Mouse (Mus musculus): ENCODE results near the gene Kctd21. TPM values are rescaled to one million over a fixed set of nuclear protein-coding genes. Genes with fewer than 3 reads are reported as not detected.
A peak's percentile ranks its signal among the peaks of the same experiment; 100 is the strongest.

The Kctd21 gene
- polyA plus RNA-seq, 1 experiment from 2014 or later, result 4.3 TPM

DNA sequence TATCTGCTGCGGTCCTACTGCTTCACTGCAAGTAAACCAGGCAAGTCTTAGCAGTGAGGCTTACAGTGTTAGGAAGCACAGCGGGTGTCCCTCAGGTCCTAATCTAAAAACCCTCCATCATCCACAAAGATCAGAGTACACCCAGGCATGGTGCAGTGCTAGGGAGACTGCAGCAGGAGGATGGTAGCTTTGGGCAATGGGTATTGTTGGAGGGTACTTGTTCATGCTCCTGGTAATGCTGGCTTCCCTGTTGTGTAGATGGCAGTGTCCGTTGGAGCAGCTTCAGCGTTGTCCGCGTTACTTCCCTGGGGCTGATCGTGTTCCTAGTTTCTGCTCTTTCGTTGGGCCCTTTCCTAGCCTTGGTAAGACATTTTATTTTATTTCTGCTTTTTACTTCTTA is 50.5 kb downstream of the Kctd21 start:
- Histone ChIP-seq H3K4me3 (replicated peaks) (no peak overlapping the region), H3K4me1 (no peaks in the 10 kb centered on the region), H3K27ac (no peak overlapping the region), H3K27me3 (no peaks in the 10 kb centered on the region), H3K9me3 (no peaks in the 10 kb centered on the region), H3K36me3 (replicated peaks) (peaks cover 91% of the 10 kb centered on the region), H3K9ac (no peak overlapping the region), H3K4me2 (no peak overlapping the region)
- WGBS, result 97% methylated on average over 8 of the region's 8 CpGs
- ATAC-seq (ENCODE audit: low FRiP score), result no peak

DNA sequence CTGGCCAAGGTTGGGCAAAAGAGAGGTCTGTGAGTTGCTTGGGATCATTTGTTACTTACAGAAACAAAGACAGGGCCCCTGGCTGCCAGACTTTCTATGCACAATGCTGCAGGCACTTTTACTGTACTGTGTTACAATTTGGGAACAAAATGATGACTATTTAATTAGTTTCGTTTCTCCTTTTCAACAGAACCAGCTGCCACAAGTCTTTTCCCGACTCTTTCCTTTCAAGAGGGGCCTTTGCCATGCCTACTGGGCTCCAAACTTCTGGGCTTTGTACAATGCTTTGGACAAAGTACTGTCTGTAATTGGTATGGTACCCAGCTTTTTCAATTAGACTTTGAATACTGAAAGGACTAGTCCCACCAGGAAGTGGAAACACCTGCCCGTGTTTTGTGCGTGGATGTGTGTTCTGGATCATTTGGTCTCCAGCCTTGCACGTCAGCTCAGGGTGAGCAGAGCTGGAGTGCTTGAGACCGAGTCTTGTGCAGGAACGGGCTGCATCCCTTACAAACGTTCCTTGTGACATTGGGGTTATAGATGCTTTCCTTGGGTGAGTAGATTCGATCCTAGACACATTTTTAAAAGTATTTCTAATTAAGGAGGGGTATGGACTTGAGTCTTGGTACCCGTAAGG is 51.5 kb downstream of the Kctd21 start:
- H3K4me3 ChIP-seq (replicated peaks), result no peak overlapping the region
- peaks cover 90% of the 10 kb centered on the region for H3K36me3 ChIP-seq (replicated peaks)
- no peak overlapping the region for H3K9ac ChIP-seq
- H3K4me2 ChIP-seq, result no peak overlapping the region
- H3K27me3 ChIP-seq, result no peaks in the 10 kb centered on the region
- WGBS, result 94% methylated on average over 10 of the region's 10 CpGs
- H3K9me3 ChIP-seq, result no peaks in the 10 kb centered on the region
- no peaks in the 10 kb centered on the region for H3K4me1 ChIP-seq
- ATAC-seq (ENCODE audit: low FRiP score), result no peak
- no peak overlapping the region for H3K27ac ChIP-seq

DNA sequence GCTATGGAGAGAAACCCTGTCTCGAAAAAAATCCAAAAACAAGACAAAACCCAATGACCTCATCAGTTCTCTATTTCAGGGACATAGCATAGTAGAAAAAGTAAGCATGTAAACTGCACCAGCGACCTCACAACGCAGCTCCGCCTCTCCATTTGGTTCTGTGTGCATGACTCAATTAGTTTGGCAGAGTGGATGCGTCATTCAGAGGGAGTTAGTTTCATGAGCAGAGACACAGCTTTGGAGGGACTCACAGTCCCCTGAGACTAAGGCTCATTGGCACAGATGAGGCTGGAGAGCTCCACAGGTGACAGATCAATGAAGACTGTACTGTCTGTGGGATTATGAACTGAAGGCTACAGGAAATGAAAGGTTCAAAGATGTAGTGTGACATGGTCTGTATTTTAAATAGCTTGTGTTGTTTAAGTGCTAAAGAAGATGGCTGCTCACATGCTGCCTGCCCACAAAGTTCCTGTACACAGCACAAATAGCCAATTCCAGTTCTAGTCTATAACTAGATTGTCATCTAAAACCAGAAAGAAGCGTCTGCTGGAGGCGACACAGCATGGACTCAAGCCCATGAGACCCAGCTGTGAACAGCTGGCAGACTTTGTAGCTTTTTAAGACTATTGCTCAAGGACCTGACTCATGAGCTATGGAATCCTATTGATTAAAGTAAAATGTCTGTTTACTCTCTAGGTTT is 54.1 kb downstream of the Kctd21 start:
- H3K9me3 ChIP-seq, result no peaks in the 10 kb centered on the region
- no peak overlapping the region for H3K4me2 ChIP-seq
- no peaks in the 10 kb centered on the region for H3K27me3 ChIP-seq
- H3K27ac ChIP-seq, result no peak overlapping the region
- ATAC-seq (ENCODE audit: low FRiP score), result no peak
- H3K36me3 ChIP-seq (replicated peaks), result peaks cover 89% of the 10 kb centered on the region
- no peak overlapping the region for H3K4me3 ChIP-seq (replicated peaks)
- no peaks in the 10 kb centered on the region for H3K4me1 ChIP-seq
- 91% methylated on average over 7 of the region's 7 CpGs for WGBS
- H3K9ac ChIP-seq, result no peak overlapping the region

DNA sequence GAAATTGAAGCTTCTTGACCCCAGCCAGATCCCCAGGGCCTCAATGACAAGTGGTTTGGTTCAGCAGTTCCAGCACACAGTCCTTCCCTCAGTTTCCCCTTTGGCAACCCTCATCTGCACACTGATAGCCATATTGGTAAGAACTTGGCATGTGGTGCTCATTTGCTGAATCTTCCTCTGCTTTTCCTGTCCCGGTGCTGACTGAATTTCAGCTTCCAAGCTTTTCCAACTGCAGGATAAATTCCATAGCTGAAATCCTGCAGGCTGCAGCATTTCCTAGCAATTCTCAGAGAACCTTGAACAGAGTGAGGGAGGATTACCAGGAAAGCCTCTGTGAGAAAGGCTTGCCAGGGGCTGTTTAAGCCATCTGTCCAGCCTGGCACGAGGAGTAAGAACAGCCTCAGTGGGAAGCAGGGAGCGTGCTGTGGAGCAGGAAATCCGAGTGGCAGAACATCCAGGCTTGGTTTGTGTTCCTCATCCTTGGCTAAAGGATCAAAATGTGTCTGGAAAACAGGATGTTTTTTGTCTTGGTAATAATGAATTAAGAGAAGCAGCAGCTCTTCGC is 54.8 kb downstream of the Kctd21 start:
- no peak overlapping the region for H3K4me2 ChIP-seq
- H3K4me1 ChIP-seq, result no peaks in the 10 kb centered on the region
- H3K9me3 ChIP-seq, result no peaks in the 10 kb centered on the region
- H3K4me3 ChIP-seq (replicated peaks), result no peak overlapping the region
- WGBS, result 87% methylated on average over 5 of the region's 5 CpGs
- no peak overlapping the region for H3K9ac ChIP-seq
- no peak for ATAC-seq (ENCODE audit: low FRiP score)
- H3K27me3 ChIP-seq, result no peaks in the 10 kb centered on the region
- H3K27ac ChIP-seq, result no peak overlapping the region
- peaks cover 88% of the 10 kb centered on the region for H3K36me3 ChIP-seq (replicated peaks)

DNA sequence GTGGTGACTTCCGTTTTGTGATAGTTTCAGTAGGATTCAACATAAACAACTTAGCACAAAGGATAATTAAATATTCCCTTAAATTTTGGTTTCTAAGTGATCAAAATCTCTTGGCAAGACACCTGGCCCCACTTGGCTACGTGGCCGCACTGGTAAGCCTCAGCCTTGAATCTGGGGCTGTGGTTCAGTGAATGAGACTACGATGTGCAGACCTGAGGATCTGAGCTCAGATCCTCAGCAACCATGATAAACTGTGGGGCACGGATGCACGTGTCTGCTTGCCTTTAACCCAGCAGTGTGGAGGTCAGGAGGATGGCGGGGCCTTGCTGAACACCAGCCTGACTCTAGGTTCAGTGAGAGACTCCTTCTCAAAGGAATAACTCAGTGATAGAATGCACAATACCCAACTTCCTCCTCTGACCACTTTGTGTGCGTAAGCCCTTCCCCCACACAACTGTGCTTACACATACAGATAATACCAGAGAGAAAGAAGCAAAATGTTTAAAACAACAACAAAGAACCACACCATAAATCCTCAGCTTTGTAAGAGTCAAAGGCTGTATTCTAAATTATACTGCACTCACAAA is 55.5 kb downstream of the Kctd21 start:
- Histone ChIP-seq H3K4me3 (replicated peaks) (no peak overlapping the region), H3K4me2 (no peak overlapping the region), H3K4me1 (no peaks in the 10 kb centered on the region), H3K27me3 (no peaks in the 10 kb centered on the region), H3K27ac (no peak overlapping the region), H3K36me3 (replicated peaks) (peaks cover 86% of the 10 kb centered on the region), H3K9ac (no peak overlapping the region), H3K9me3 (no peaks in the 10 kb centered on the region)
- no peak for ATAC-seq (ENCODE audit: low FRiP score)
- WGBS, result 94% methylated on average over 8 of the region's 8 CpGs

DNA sequence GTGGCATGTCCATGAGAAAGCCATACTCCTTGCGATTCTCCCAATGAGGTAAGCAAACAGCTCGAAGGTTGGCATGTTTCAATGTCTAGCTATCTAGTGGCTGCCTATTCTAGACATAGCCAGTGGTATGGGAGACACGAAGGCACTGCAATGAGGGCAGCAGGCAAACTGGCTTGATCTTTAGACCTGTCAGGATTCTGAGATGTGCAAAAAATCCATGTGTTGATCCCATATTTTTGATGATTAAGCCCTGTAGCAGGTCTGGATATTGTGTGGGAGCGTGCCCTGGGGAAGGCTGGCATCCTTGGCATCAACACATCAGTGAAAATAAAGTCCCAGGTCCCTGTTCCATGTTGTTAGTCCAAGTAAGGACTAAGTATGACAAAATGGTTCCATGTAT is 56.4 kb downstream of the Kctd21 start:
- Histone ChIP-seq H3K9ac (no peak overlapping the region), H3K4me1 (no peaks in the 10 kb centered on the region), H3K4me2 (no peak overlapping the region), H3K4me3 (replicated peaks) (no peak overlapping the region), H3K27ac (no peak overlapping the region), H3K9me3 (no peaks in the 10 kb centered on the region), H3K27me3 (no peaks in the 10 kb centered on the region), H3K36me3 (replicated peaks) (peaks cover 83% of the 10 kb centered on the region)
- ATAC-seq (ENCODE audit: low FRiP score), result no peak
- WGBS, result 92% methylated on average over 4 of the region's 4 CpGs

DNA sequence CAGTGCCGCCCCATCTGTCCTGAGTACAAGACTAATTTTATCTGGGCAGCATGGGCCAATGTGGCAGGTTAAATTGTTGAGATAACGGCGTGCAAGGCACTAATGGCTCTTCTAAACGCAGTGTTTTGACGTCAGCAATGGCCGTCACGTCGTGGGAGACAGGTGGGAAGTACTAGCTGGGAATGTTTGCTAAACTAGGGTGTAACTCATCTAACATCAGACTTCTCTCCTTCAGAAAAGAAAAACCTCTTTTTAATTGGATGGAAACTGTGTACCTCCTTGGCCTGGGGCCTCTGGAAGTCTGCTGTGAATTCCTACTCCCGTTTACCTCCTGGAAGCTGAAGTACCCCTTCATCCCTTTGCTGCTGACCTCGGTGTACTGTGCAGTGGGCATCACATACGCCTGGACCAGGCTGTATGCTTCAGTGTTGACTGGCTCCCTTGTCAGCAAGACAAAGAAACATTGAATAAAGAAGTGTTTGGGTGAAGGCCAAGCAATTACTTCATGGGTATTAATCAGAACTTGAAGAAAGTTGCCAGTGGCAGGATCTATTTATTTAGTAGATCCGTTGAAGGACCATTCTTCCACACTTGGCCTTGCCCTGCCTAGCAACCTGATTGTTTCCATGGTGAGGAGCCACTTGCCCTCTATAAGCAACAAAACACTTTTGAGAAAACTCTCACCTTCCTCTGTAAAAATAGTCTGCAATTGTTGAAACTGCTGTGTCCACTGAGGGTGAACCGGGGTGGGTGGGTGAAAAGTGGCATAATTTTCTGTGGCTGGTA is 59.4 kb downstream of the Kctd21 start:
- ATAC-seq (ENCODE audit: low FRiP score), result peak; percentile 95
- H3K9ac ChIP-seq, result no peak overlapping the region
- no peak overlapping the region for H3K4me2 ChIP-seq
- H3K4me3 ChIP-seq (replicated peaks), result no peak overlapping the region
- WGBS, result 49% methylated on average over 13 of the region's 13 CpGs
- H3K27me3 ChIP-seq, result no peaks in the 10 kb centered on the region
- H3K27ac ChIP-seq, result peak overlapping the region; percentile 81
- peaks cover 53% of the 10 kb centered on the region for H3K36me3 ChIP-seq (replicated peaks)
- H3K4me1 ChIP-seq, result no peaks in the 10 kb centered on the region
- no peaks in the 10 kb centered on the region for H3K9me3 ChIP-seq

DNA sequence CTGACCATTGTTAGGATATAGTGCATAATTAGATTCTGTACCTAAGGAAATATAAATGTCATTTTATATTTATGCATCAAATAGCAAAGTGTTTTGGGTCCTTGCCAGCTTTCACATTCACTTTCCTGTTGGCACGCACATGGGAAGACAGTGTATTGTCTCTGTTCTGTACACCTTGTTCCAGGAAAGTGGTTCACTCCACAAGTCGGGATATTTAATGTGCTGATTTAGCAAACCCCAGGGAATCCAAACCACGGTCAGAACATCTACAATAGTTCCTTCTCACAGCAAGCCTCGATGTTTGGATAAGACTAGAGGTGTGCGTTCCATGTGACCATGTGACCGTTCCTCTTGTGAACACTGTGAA is 59.9 kb downstream of the Kctd21 start:
- no peaks in the 10 kb centered on the region for H3K27me3 ChIP-seq
- peaks cover 47% of the 10 kb centered on the region for H3K36me3 ChIP-seq (replicated peaks)
- peak; percentile 6; the same call in 1 of the 2 replicates for ATAC-seq (ENCODE audit: low FRiP score)
- no peaks in the 10 kb centered on the region for H3K9me3 ChIP-seq
- peak overlapping the region; percentile 61; the same call in 1 of the 2 replicates for H3K27ac ChIP-seq
- H3K9ac ChIP-seq, result no peak overlapping the region
- no peak overlapping the region for H3K4me3 ChIP-seq (replicated peaks)
- 86% methylated on average over 6 of the region's 6 CpGs for WGBS
- H3K4me1 ChIP-seq, result no peaks in the 10 kb centered on the region
- H3K4me2 ChIP-seq, result no peak overlapping the region

DNA sequence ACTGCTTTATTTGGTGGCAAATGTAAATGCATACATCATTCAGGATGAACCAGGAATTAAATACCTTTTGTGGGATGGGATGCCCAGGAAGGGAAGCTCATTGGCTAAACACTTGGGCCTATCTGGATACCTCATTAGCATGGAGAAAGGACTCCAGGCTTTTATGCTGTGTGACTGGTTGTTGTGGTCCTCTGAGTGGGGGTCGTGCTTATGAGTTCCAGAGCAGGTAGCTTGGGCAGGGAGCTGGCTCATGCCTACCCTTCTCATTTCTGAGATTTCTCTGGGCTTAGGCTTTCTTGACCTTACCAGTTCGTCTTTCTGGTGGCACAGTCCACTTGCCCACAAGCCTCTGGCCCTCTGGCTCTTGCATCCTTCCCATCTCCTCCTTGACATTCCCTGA is 62.2 kb downstream of the Kctd21 start:
- Histone ChIP-seq H3K27me3 (no peaks in the 10 kb centered on the region), H3K4me3 (replicated peaks) (no peak overlapping the region), H3K9me3 (no peaks in the 10 kb centered on the region), H3K27ac (no peak overlapping the region), H3K9ac (no peak overlapping the region), H3K36me3 (replicated peaks) (peaks cover 27% of the 10 kb centered on the region), H3K4me2 (no peak overlapping the region), H3K4me1 (0 out of 2 replicates have a peak, but pooled peaks cover under 1% of the 10 kb centered on the region)
- 85% methylated on average over 2 of the region's 2 CpGs for WGBS
- no peak for ATAC-seq (ENCODE audit: low FRiP score)

DNA sequence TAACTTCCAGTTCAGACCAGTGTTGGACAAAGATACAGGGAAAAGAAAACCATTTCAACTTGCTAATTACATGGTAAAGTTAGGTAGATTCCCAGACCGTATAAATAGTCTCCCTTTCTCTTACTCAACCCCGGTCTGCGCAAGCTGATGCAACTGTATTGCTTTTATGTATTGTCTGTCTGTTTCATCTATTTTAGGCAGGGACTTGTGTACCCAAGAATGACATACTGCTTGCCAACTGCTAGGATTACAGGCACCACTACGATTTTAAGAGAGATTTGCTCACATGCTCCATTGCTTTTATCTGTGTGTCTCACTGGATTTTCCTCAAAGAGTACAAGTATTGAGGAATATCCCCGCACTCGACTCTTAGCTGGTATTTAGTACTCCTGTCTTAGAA is 66.8 kb downstream of the Kctd21 start:
- Histone ChIP-seq H3K27me3 (no peaks in the 10 kb centered on the region), H3K4me2 (no peak overlapping the region), H3K9ac (no peak overlapping the region), H3K4me3 (replicated peaks) (no peak overlapping the region), H3K4me1 (peaks cover 18% of the 10 kb centered on the region), H3K36me3 (replicated peaks) (peaks cover 12% of the 10 kb centered on the region), H3K27ac (no peak overlapping the region), H3K9me3 (0 out of 2 replicates have a peak, but pooled peaks cover 6% of the 10 kb centered on the region)
- WGBS, result 86% methylated on average over 6 of the region's 6 CpGs
- no peak for ATAC-seq (ENCODE audit: low FRiP score)
